Mouse (Mus musculus) testis, postnatal 14 days (tissue): ENCODE data around the gene Ppp4r2.

Experiments
- DNase-seq: peaks from one replicate; pipeline ENCODE4 v3.0.0; 2021; ENCODE audit warnings: low spot score

Gene Ppp4r2

GRCm38 (mm10) chr6:100883233-100883632 is 49.8 kb downstream of the Ppp4r2 start:
- peak; percentile 35 for DNase-seq

GRCm38 (mm10) chr6:100884594-100885225 is 51.3 kb downstream of the Ppp4r2 start:
- no peak for DNase-seq

GRCm38 (mm10) chr6:100885376-100885775 is 52.0 kb downstream of the Ppp4r2 start:
- no peak for DNase-seq

GRCm38 (mm10) chr6:100887012-100887411 is 53.6 kb downstream of the Ppp4r2 start:
- DNase-seq, result no peak

- DNase-seq, result no peak
These were observed 55.9 kb downstream of the Ppp4r2 start for GRCm38 (mm10) chr6:100889340-100889739.

- no peak for DNase-seq
These were observed 59.1 kb downstream of the Ppp4r2 start for GRCm38 (mm10) chr6:100892489-100892888.

- DNase-seq, result no peak
These were observed 59.7 kb downstream of the Ppp4r2 start for GRCm38 (mm10) chr6:100893073-100893472.

GRCm38 (mm10) chr6:100895183-100895582 is 61.8 kb downstream of the Ppp4r2 start:
- no peak for DNase-seq

- DNase-seq, result no peak
These were observed 63.5 kb downstream of the Ppp4r2 start for GRCm38 (mm10) chr6:100896883-100897282.

- no peak for DNase-seq
These were observed 71.0 kb downstream of the Ppp4r2 start for GRCm38 (mm10) chr6:100904463-100904862.

- DNase-seq, result no peak
These were observed 76.8 kb downstream of the Ppp4r2 start for GRCm38 (mm10) chr6:100910136-100910675.
